Mouse (Mus musculus): ENCODE data around the gene Echdc2.
"Not testable (repeated sequence)": the region's sequence is repeated elsewhere in the genome, so short reads cannot be mapped to it uniquely, and the experiment has no call there.

The Echdc2 gene

DNA sequence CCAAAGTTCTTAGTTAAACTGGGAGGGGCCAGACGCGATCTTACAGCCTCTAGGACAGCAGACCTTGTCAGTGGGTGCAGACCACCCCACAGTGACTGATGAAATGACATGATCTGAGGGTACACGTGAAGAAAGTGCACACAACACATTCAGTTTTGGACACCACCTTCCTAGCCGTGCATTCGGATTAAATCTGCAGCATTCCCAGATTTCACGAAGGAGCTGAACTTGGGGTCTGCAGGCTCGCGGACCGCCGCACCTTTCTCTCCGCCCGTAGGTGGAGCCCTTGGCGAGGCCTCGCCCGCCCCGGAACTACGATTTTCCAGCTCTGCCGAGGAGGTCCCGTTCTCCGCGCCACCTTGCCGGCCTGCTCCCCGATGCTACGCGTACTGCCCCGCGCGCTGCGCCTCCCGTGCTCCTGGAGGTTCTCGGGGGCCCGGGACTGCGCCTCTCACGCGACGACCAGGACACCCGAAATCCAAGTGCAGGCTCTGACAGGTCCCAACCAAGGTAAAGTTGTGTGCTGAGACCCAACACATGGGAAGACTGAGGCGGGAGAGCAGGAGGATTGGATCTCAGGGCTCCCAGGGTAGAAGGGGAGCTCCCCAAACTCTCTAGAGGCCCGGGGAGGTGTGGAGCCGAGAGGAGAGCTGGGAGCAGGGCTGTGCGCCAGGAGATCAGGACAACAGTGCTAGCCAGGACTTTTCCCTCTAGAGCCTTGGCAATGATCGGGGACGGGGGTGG lies at the start of gene Echdc2:
Gene Echdc2 (plus strand): TSS at position 286 of the 744 bp plus-strand sequence.
- DNase-seq (ENCODE audit: low read depth, low spot score) = no peak

GRCm38 (mm10) chr4:108116466-108116865 lies 48.8 kb upstream of the Echdc2 start:
- no peak for DNase-seq (ENCODE audit: low read depth, low spot score)

DNA sequence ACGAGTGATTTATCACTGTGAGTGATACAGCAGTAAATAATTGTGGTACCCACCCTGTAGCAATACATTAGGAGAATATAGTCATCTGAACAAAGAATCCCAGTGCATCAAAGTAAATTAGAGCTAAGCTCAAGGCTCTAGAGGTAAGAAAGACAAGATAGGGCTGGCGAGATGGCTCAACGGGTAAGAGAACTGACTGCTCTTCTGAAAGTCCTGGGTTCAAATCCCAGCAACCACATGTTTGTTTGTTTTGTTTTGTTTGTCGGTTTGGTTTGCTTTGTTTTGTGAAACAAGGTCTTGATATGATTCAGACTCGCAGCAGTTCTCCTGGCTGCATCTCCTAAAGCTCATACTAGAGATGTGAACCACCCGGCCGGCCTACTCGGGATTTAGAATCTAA lies 47.7 kb upstream of the Echdc2 start:
- no peak for DNase-seq (ENCODE audit: low read depth, low spot score)

DNA sequence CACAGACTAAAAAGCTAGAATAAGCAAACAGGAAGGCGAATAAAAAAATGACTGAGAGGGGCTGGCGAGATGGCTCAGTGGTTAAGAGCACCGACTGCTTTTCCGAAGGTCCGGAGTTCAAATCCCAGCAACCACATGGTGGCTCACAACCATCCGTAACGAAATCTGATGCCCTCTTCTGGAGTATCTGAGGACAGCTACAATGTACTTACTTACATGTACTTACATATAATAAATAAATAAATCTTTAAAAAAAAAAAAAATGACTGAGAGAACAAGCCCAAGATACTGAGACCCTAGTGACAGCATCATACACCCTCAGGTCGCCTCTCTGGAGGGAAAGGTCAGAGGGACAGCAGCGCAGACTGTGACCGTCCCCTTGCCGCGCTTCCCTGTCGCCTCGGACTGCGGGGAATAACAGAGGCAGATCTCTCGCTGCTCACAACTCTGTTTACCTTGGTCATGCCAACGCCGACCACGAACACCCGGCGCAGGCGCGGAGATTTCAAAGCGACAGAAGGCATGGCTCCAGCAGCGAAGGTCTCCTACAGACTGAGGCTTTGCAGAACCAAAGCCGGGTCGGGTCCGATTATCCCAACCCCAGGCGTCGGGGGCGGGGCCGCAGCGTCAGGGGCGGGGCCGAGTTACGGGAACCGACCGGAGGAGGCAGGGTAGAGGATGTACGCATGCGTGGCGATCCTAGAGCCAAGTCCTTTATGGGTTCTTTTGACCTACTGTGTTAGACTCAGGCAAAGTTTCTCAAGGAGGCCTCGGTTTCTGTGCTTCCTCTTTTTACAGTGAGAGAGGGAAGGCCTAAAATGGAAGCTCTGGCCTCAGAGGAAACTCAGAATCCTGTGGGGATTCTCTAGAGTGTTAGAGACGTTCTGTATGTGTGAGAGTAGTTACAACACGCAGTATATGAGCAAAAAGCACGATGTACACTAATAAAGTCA lies 47.0 kb upstream of the Echdc2 start:
- peak; percentile 81 for DNase-seq (ENCODE audit: low read depth, low spot score)

- no peak for DNase-seq (ENCODE audit: low read depth, low spot score)
Measured at GRCm38 (mm10) chr4:108124104-108124503, 41.1 kb upstream of the Echdc2 start.

DNA sequence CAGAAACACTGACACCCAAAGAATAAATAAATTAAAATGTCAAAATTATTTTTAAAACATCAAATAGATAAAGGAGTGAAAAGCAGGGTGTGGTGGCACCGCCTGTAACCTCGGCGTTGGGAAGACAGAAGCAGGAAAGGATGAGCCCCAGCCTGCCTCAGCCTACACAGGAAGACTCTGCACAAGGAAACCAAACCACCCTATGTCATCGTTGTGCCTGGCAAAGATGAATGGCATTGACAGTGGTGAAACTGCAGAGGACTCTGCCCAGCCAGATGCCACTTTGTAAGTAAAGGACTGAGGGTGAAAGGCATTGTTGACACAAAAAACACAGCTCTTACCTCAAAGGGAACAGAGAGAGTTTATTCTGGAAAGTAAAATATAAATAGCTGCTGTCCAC lies 39.0 kb upstream of the Echdc2 start:
- no peak for DNase-seq (ENCODE audit: low read depth, low spot score)

GRCm38 (mm10) chr4:108127516-108127915 lies 37.7 kb upstream of the Echdc2 start:
- no peak for DNase-seq (ENCODE audit: low read depth, low spot score)

- DNase-seq (ENCODE audit: low read depth, low spot score) = no peak
Measured at GRCm38 (mm10) chr4:108128339-108128738, 36.9 kb upstream of the Echdc2 start.

DNA sequence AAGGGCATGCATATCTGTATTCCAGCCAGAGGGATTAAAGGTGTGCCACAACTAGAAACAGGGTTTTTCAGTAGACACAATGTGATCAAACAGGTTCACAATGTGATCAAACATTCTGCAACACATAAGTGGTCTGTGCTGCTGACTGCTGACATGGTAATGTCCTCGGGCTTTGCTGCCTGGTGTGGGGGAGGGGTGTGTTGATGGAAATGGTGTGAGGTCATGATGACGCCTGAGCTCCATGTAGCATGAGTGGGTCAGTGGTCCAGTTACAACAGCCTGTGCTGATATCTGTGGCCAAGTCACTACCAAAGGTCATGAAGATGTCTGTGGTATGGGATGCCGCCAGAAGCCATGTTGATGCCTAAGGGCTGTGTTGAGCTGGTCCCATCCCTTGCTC lies 34.8 kb upstream of the Echdc2 start:
- no peak for DNase-seq (ENCODE audit: low read depth, low spot score)

GRCm38 (mm10) chr4:108136938-108137337 lies 28.3 kb upstream of the Echdc2 start:
- no peak for DNase-seq (ENCODE audit: low read depth, low spot score)

DNA sequence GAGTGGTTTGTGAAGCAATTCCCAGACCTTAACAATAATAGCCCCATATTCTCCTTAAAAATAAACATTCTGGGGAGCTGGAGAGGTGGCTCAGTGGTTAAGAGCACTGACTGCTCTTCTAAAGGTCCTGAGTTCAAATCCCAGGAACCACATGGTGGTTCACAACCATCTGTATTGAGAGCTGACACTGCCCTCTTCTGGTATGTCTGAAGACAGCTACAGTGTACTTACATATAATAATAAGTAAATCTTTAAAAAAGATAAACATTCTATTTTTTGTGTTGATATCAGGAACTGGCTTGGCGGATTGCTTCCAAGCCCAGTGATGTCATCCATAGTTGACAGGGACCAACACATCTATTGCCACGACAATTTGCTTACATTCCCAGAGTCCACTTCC lies 22.1 kb upstream of the Echdc2 start:
- not testable (repeated sequence) for DNase-seq (ENCODE audit: low read depth, low spot score)

- no peak for DNase-seq (ENCODE audit: low read depth, low spot score)
Measured at GRCm38 (mm10) chr4:108143778-108144177, 21.5 kb upstream of the Echdc2 start.

DNA sequence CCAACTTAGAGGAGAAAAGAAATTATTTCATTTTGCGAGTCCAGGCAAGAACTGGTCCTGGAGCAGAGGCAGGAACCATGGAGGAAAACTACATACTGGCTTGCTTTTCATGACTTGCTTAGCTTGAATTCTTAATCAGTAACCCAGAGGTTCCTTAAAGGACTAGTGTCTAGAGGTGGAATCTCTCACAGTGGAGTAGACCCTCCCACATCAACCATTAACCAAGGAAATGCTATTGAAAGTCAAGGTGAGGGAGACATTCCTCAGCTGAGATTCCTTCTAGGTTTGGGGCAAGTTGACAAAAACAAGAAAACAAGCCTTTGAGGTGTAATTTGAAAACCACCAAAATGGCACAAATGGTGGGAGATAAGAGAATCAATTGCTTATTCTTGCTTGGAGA lies 20.4 kb upstream of the Echdc2 start, which contains the start of gene Scp2:
Gene Scp2 (minus strand): TSS at position 119 of the 400 bp plus-strand sequence.
- no peak for DNase-seq (ENCODE audit: low read depth, low spot score)

DNA sequence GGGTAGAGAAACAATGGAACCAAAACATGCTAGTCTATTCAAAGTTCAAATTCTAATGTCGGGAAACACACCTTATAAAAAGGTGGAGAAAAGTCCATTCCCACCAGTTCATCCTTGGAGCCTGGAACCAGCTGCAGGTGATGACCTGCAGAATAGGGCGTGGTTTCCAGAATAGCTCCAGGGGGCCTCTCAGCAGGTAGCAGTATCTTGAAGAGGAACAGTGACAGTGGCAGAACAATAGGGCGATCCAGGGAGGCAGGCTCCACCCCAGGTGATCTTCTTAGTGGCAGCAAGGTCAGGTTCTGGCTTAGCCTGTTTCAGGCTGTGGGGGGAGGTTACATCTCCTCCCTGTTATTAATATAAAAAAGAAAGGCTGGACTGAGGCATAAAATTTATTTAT lies 19.7 kb upstream of the Echdc2 start:
- not testable (repeated sequence) for DNase-seq (ENCODE audit: low read depth, low spot score)

DNA sequence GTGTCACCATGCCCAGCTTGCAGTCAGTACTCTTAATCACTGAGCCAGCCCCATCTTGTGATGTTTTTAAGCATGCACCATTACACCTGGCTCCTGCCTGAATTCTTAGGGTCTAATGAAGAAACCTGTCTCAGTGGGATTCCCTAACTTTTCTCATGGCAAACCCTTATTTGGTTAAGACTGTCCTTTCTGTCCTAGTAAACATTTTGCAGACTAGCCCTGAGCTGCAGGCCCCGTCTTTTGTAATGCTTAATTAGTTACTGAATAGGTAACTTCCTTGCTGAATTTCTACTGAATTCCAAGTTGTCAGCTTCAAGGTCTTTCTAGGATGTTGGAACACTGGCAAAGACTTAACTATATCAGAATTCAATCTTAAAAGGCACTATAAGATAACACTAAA lies 10.1 kb upstream of the Echdc2 start:
- not testable (repeated sequence) for DNase-seq (ENCODE audit: low read depth, low spot score)

- no peak for DNase-seq (ENCODE audit: low read depth, low spot score)
Measured at GRCm38 (mm10) chr4:108161936-108162335, 3.3 kb upstream of the Echdc2 start.

- DNase-seq (ENCODE audit: low read depth, low spot score) = no peak
Measured at GRCm38 (mm10) chr4:108163291-108163690, 1.9 kb upstream of the Echdc2 start.

DNA sequence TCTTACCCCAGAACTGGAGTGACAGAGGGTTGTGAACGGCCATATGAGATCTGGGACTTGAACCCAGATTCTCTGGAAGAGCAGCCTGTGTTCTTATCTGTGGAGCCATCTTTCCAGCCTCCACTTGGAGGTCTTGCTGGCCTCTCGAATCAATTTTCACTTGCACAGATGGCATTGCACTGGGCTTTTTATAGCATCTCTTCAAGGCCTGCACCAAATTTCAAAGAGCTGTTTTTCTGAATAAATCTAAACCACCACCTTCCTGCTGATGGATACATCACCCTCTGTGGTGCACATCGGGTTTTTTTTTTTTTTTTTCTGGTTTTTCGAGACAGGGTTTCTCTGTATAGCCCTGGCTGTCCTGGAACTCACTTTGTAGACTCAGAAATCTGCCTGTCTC lies 1.6 kb downstream of the Echdc2 start:
- no peak for DNase-seq (ENCODE audit: low read depth, low spot score)

DNA sequence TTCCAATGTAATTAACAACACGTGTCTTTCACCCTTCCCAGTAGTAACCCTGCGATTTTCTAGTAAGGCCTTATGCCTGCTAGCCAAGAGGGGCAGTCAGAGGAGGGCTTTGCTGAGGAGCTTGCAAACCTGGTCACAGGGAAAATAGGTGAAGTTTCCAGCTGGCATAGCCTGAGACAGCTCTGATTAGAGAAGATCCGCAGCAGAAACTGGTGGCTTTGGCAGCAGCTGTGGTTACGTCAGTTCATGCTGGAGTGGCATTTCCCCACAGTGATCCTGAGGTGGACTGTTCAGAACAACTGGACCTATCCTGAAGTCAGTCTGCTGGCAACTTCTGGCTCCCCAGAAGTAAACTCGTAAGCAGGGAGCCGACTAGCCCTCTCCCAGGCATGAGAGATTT lies 2.8 kb downstream of the Echdc2 start:
- no peak for DNase-seq (ENCODE audit: low read depth, low spot score)

- DNase-seq (ENCODE audit: low read depth, low spot score) = no peak
Measured at GRCm38 (mm10) chr4:108182278-108182677, 17.0 kb downstream of the Echdc2 start.

- no peak for DNase-seq (ENCODE audit: low read depth, low spot score)
Measured at GRCm38 (mm10) chr4:108192821-108193323, 27.6 kb downstream of the Echdc2 start.

- DNase-seq (ENCODE audit: low read depth, low spot score) = no peak
Measured at GRCm38 (mm10) chr4:108196277-108196855, 31.1 kb downstream of the Echdc2 start.

All from c-Kit-negative CD71-positive TER-119-positive erythroid progenitor cells, embryonic 14.5 days (primary cell).